Mouse (Mus musculus): Measurements from ENCODE around the gene Slc24a1. TPM values are rescaled to one million over a fixed set of nuclear protein-coding genes. Genes with fewer than 3 reads are reported as not detected.

Slc24a1 gene
- polyA plus RNA-seq, 1 experiment, result 0.01 TPM

DNA sequence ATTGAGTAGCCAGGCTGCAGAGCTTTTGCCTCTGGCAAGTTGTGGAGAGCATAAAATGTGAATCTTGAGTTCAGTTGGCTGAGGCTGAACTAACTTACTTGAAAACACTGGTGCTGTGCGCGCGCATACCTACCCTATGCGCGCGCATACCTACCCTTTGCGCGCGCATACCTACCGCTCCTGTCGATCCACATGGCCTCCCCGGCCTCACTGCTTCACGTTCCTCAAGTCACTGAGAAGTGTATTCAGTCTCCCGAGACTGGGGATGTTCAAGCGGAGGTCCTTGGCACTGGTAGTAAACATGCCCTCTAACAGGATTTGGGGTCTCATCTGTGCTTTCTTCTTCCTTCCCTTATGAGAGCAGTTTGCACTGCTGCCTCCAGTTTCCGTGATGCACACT lies 32.8 kb downstream of the Slc24a1 start:
- Histone ChIP-seq H3K27me3 (ENCODE audit: control insufficient read depth, insufficient read depth, insufficient read length) (no peaks in the 10 kb centered on the region), H3ac (ENCODE audit: control insufficient read depth, insufficient read length) (no peak overlapping the region), H3K4me3 (no peak overlapping the region), H3K4me2 (ENCODE audit: low read depth) (no peak overlapping the region), H3K36me3 (ENCODE audit: control insufficient read depth, insufficient read depth) (peaks cover 23% of the 10 kb centered on the region), H3K79me2 (ENCODE audit: control insufficient read depth, insufficient read depth) (no peaks in the 10 kb centered on the region)
- TF ChIP-seq TCF3 (IDR thresholded peaks at IDR 0.05; ENCODE audit: insufficient read length, low read depth), result no peak
- no peak for TF ChIP-seq REST (IDR thresholded peaks at IDR 0.05; ENCODE audit: insufficient read depth, insufficient read length)
- TF ChIP-seq MYOD1 (IDR thresholded peaks at IDR 0.05; ENCODE audit: control insufficient read depth in 1 of 3, insufficient read length in 2 of 3, low read depth in 2 of 3), result no peak
- no peak for TF ChIP-seq TCF12 (IDR thresholded peaks at IDR 0.05; ENCODE audit: insufficient read depth, poor library complexity, severe bottlenecking)
- TF ChIP-seq SRF (IDR thresholded peaks at IDR 0.05; ENCODE audit: control insufficient read depth, insufficient read length, low read depth), result no peak
- TF ChIP-seq POLR2A (IDR thresholded peaks at IDR 0.05; ENCODE audit: insufficient read length, low read depth), result no peak
- TF ChIP-seq USF1 (IDR thresholded peaks at IDR 0.05; ENCODE audit: low read depth), result no peak
- no peak for TF ChIP-seq E2F4 (IDR thresholded peaks at IDR 0.05; ENCODE audit: insufficient read depth)
- TF ChIP-seq MAX (IDR thresholded peaks at IDR 0.05; ENCODE audit: low read depth), result no peak
- TF ChIP-seq MYOG (IDR thresholded peaks at IDR 0.05; ENCODE audit: control insufficient read depth in 1 of 3, insufficient read depth in 1 of 3, insufficient read length in 2 of 3, low read depth in 2 of 3), result no peak
- TF ChIP-seq CEBPB (IDR thresholded peaks at IDR 0.05; ENCODE audit: insufficient read depth, poor library complexity, severe bottlenecking), result no peak

DNA sequence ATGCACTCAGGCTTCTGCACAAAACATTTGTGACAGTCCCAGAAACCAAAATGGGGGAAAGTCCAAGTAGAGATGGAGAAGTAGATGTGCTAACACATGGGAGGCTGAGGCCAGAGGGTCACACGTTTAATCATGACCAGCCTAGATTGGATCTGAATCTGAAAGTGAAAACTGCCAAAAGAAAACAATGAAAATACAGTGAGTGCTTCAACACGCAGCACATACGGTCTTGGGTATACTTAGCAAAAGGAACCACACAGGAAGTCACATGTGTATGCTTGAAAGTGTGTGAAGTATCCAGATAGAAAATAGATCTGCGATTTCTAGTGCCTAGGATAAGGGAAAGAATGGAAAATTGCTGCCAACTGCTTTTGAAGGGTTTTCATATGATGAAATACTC lies 36.8 kb downstream of the Slc24a1 start:
- H3K4me2 ChIP-seq (ENCODE audit: low read depth), result no peak overlapping the region
- H3K79me2 ChIP-seq (ENCODE audit: control insufficient read depth, insufficient read depth), result no peaks in the 10 kb centered on the region
- H3ac ChIP-seq (ENCODE audit: control insufficient read depth, insufficient read length), result no peak overlapping the region
- TF ChIP-seq USF1 (IDR thresholded peaks at IDR 0.05; ENCODE audit: low read depth), result no peak
- TF ChIP-seq REST (IDR thresholded peaks at IDR 0.05; ENCODE audit: insufficient read depth, insufficient read length), result no peak
- TF ChIP-seq MYOG (IDR thresholded peaks at IDR 0.05; ENCODE audit: control insufficient read depth in 1 of 3, insufficient read depth in 1 of 3, insufficient read length in 2 of 3, low read depth in 2 of 3), result no peak
- TF ChIP-seq CEBPB (IDR thresholded peaks at IDR 0.05; ENCODE audit: insufficient read depth, poor library complexity, severe bottlenecking), result no peak
- no peak for TF ChIP-seq E2F4 (IDR thresholded peaks at IDR 0.05; ENCODE audit: insufficient read depth)
- TF ChIP-seq POLR2A (IDR thresholded peaks at IDR 0.05; ENCODE audit: insufficient read length, low read depth), result no peak
- TF ChIP-seq TCF3 (IDR thresholded peaks at IDR 0.05; ENCODE audit: insufficient read length, low read depth), result no peak
- no peak for TF ChIP-seq MAX (IDR thresholded peaks at IDR 0.05; ENCODE audit: low read depth)
- TF ChIP-seq SRF (IDR thresholded peaks at IDR 0.05; ENCODE audit: control insufficient read depth, insufficient read length, low read depth), result no peak
- TF ChIP-seq MYOD1 (IDR thresholded peaks at IDR 0.05; ENCODE audit: control insufficient read depth in 1 of 3, insufficient read length in 2 of 3, low read depth in 2 of 3), result no peak
- H3K36me3 ChIP-seq (ENCODE audit: control insufficient read depth, insufficient read depth), result peaks cover 31% of the 10 kb centered on the region
- H3K27me3 ChIP-seq (ENCODE audit: control insufficient read depth, insufficient read depth, insufficient read length), result no peaks in the 10 kb centered on the region
- no peak overlapping the region for H3K4me3 ChIP-seq

DNA sequence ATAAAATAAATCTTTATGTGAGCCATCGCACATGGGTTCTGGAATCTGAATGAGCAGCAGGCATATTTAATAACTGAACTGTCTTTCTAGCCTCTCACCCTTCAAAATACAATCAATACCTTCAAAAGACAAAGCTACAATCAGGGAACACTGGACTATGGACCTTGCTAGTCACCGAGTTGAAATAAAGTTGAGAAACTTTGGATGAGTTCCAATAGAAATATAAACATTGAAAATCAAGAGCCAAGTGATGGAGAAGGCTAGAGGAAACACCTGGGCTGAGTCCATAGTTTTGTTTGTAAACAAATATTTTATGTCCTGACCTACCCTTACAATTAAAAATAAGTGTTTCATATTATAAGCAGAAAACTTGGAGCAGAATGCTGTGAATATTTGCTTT lies 37.4 kb downstream of the Slc24a1 start:
- no peaks in the 10 kb centered on the region for H3K27me3 ChIP-seq (ENCODE audit: control insufficient read depth, insufficient read depth, insufficient read length)
- no peak overlapping the region for H3K4me3 ChIP-seq
- H3K79me2 ChIP-seq (ENCODE audit: control insufficient read depth, insufficient read depth), result no peaks in the 10 kb centered on the region

DNA sequence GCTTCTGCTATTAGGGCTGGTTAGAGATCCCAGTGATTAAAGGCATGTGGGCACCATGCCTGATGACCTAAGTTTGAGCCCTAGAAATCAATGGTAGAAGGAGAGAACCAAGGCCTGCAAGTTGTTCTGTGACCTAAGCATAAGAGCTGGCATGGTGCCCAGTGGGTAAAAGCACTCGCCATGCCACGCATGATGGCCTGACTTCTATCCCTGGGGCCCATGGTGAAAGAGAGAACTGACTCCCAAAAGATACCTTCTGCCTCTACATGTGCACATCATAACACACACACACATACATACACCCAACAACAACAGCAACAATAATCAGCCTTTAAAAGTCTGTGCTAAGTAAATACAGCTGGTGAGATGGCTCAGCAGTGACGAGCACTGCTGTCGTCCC lies 38.0 kb downstream of the Slc24a1 start:
- Histone ChIP-seq H3K27me3 (ENCODE audit: control insufficient read depth, insufficient read depth, insufficient read length) (no peaks in the 10 kb centered on the region), H3K36me3 (ENCODE audit: control insufficient read depth, insufficient read depth) (peaks cover 31% of the 10 kb centered on the region), H3ac (ENCODE audit: control insufficient read depth, insufficient read length) (no peak overlapping the region), H3K79me2 (ENCODE audit: control insufficient read depth, insufficient read depth) (no peaks in the 10 kb centered on the region), H3K4me3 (no peak overlapping the region), H3K4me2 (ENCODE audit: low read depth) (no peak overlapping the region)
- no peak for TF ChIP-seq TCF12 (IDR thresholded peaks at IDR 0.05; ENCODE audit: insufficient read depth, poor library complexity, severe bottlenecking)

More for the DNA sequence above, 37.4 kb downstream of the Slc24a1 start:
- H3ac ChIP-seq (ENCODE audit: control insufficient read depth, insufficient read length), result no peak overlapping the region
- TF ChIP-seq TCF12 (IDR thresholded peaks at IDR 0.05; ENCODE audit: insufficient read depth, poor library complexity, severe bottlenecking) (no peak), USF1 (IDR thresholded peaks at IDR 0.05; ENCODE audit: low read depth) (no peak), POLR2AphosphoS2 (IDR thresholded peaks at IDR 0.05; ENCODE audit: insufficient read length, low read depth) (no peak), E2F4 (IDR thresholded peaks at IDR 0.05; ENCODE audit: insufficient read depth) (no peak), REST (IDR thresholded peaks at IDR 0.05; ENCODE audit: insufficient read depth, insufficient read length) (no peak), SRF (IDR thresholded peaks at IDR 0.05; ENCODE audit: control insufficient read depth, insufficient read length, low read depth) (no peak), POLR2A (IDR thresholded peaks at IDR 0.05; ENCODE audit: insufficient read length, low read depth) (no peak), TCF3 (IDR thresholded peaks at IDR 0.05; ENCODE audit: insufficient read length, low read depth) (no peak), CEBPB (IDR thresholded peaks at IDR 0.05; ENCODE audit: insufficient read depth, poor library complexity, severe bottlenecking) (no peak), MAX (IDR thresholded peaks at IDR 0.05; ENCODE audit: low read depth) (no peak), MYOG (IDR thresholded peaks at IDR 0.05; ENCODE audit: control insufficient read depth in 1 of 3, insufficient read depth in 1 of 3, insufficient read length in 2 of 3, low read depth in 2 of 3) (no peak), MYOD1 (IDR thresholded peaks at IDR 0.05; ENCODE audit: control insufficient read depth in 1 of 3, insufficient read length in 2 of 3, low read depth in 2 of 3) (no peak)
- no peak overlapping the region for H3K4me2 ChIP-seq (ENCODE audit: low read depth)
- peaks cover 31% of the 10 kb centered on the region for H3K36me3 ChIP-seq (ENCODE audit: control insufficient read depth, insufficient read depth)

DNA sequence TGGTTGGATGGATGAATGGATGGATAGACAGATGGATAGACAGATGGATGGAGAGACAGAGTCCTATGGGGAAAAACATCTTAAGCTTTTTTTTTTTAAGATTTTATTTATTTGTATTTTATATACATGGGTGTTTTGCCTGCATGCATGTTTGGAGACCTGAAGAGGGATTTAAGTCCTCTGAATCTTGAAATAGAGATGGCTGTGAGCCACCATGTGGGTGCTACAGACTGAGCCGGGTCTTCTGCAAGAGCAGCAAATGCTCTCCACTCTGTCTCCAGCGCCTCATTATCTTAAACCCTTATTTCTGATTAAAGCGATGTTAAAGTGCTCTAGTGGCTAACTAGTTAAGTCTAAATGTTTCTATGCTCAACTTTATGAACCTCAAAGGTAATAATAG lies 44.0 kb downstream of the Slc24a1 start:
- Histone ChIP-seq H3K27me3 (ENCODE audit: control insufficient read depth, insufficient read depth, insufficient read length) (no peaks in the 10 kb centered on the region), H3K36me3 (ENCODE audit: control insufficient read depth, insufficient read depth) (peaks cover 33% of the 10 kb centered on the region), H3K4me3 (no peak overlapping the region), H3ac (ENCODE audit: control insufficient read depth, insufficient read length) (no peak overlapping the region), H3K79me2 (ENCODE audit: control insufficient read depth, insufficient read depth) (no peaks in the 10 kb centered on the region), H3K4me2 (ENCODE audit: low read depth) (no peak overlapping the region)
- TF ChIP-seq POLR2AphosphoS2 (IDR thresholded peaks at IDR 0.05; ENCODE audit: insufficient read length, low read depth) (no peak), REST (IDR thresholded peaks at IDR 0.05; ENCODE audit: insufficient read depth, insufficient read length) (no peak), TCF12 (IDR thresholded peaks at IDR 0.05; ENCODE audit: insufficient read depth, poor library complexity, severe bottlenecking) (no peak), USF1 (IDR thresholded peaks at IDR 0.05; ENCODE audit: low read depth) (no peak), CEBPB (IDR thresholded peaks at IDR 0.05; ENCODE audit: insufficient read depth, poor library complexity, severe bottlenecking) (no peak), SRF (IDR thresholded peaks at IDR 0.05; ENCODE audit: control insufficient read depth, insufficient read length, low read depth) (no peak), E2F4 (IDR thresholded peaks at IDR 0.05; ENCODE audit: insufficient read depth) (no peak), POLR2A (IDR thresholded peaks at IDR 0.05; ENCODE audit: insufficient read length, low read depth) (no peak), MYOD1 (IDR thresholded peaks at IDR 0.05; ENCODE audit: control insufficient read depth in 1 of 3, insufficient read length in 2 of 3, low read depth in 2 of 3) (no peak), MYOG (IDR thresholded peaks at IDR 0.05; ENCODE audit: control insufficient read depth in 1 of 3, insufficient read depth in 1 of 3, insufficient read length in 2 of 3, low read depth in 2 of 3) (no peak), MAX (IDR thresholded peaks at IDR 0.05; ENCODE audit: low read depth) (no peak), TCF3 (IDR thresholded peaks at IDR 0.05; ENCODE audit: insufficient read length, low read depth) (no peak)
